Mouse (Mus musculus) CH12.LX (cell line): ENCODE data around the gene Slc17a4. TPM values are rescaled to one million over a fixed set of nuclear protein-coding genes. Genes with fewer than 3 reads are reported as not detected.

Source experiments
- DNase-seq: peaks from one replicate; pipeline ENCODE4 v3.0.0-alpha.2; 2013; ENCODE audit errors: extremely low read depth
- H3K27ac ChIP-seq: 2 replicates; pipeline ENCODE4 v1.5.1; 2012; ENCODE audit warnings: low read depth, mild to moderate bottlenecking, control low read depth, moderate library complexity; ENCODE audit not compliant: insufficient read depth
- H3K27me3 ChIP-seq: replicated peaks from 2 replicates; pipeline ENCODE3; 2012; ENCODE audit warnings: inconsistent platforms
- H3K36me3 ChIP-seq, 2 experiments: replicated peaks in 1 of 2; 2 replicates each; pipeline versions ENCODE3 to v1.6.1; 2012; ENCODE audit warnings: inconsistent platforms in 1 of 2, low read length in 1 of 2, mild to moderate bottlenecking in 1 of 2, mixed read lengths in 1 of 2, moderate library complexity in 1 of 2; ENCODE audit not compliant: control insufficient read depth in 1 of 2, insufficient read depth in 1 of 2
- H3K4me1 ChIP-seq, 2 experiments: 2 replicates each; pipeline ENCODE4 v1.6.1; 2012; ENCODE audit warnings: inconsistent platforms in 1 of 2, moderate library complexity in 1 of 2; ENCODE audit not compliant: insufficient read depth in 2 of 2, control insufficient read depth in 1 of 2
- H3K4me2 ChIP-seq: 2 replicates; pipeline ENCODE4 v1.6.1; 2012; ENCODE audit warnings: low read depth, mild to moderate bottlenecking, control low read depth; ENCODE audit not compliant: poor library complexity, insufficient read depth, severe bottlenecking
- H3K4me3 ChIP-seq, 3 experiments: fragments of 150-350 bp in 1 of 3; sonication (generic) in 1 of 3; replicated peaks in 1 of 3; 2 replicates each; pipeline versions ENCODE3 to v1.5.1; 2011 to 2012; ENCODE audit warnings: low read depth in 2 of 3, low read length in 2 of 3, mild to moderate bottlenecking in 2 of 3, moderate library complexity in 2 of 3, control low read depth in 1 of 3, improper control_type of control experiment in 1 of 3, inconsistent platforms in 1 of 3, mixed read lengths in 1 of 3; ENCODE audit not compliant: poor library complexity in 1 of 3
- H3K79me2 ChIP-seq: replicated peaks from 2 replicates; pipeline ENCODE4 v1.6.1; 2012; ENCODE audit warnings: mild to moderate bottlenecking, moderate library complexity; ENCODE audit not compliant: control insufficient read depth, poor library complexity, insufficient read depth, severe bottlenecking; ENCODE audit errors: extremely low read depth
- H3K9ac ChIP-seq: 2 replicates; pipeline ENCODE4 v1.6.1; 2012; ENCODE audit warnings: low read depth, mild to moderate bottlenecking, control low read depth, moderate library complexity; ENCODE audit not compliant: insufficient read depth
- H3K9me3 ChIP-seq: replicated peaks from 2 replicates; pipeline ENCODE3; 2012; ENCODE audit warnings: low read length, inconsistent platforms, mixed read lengths
- BHLHE40 ChIP-seq: IDR thresholded peaks from 2 replicates; pipeline ENCODE4 v1.6.1; 2011; ENCODE audit warnings: mild to moderate bottlenecking, low read depth, low read length, improper control_type of control experiment
- EP300 ChIP-seq: IDR thresholded peaks from 2 replicates; pipeline ENCODE4 v1.6.1; 2011; ENCODE audit warnings: low read length, improper control_type of control experiment
- ETS1 ChIP-seq: conservative IDR thresholded peaks from 2 replicates; pipeline ENCODE4 v1.6.1; 2012; ENCODE audit warnings: low read depth, mild to moderate bottlenecking, inconsistent platforms, low read length, improper control_type of control experiment, moderate library complexity
- GABPA ChIP-seq: IDR thresholded peaks from 2 replicates; pipeline ENCODE4 v1.6.1; 2012; ENCODE audit warnings: low read depth, low read length, improper control_type of control experiment, inconsistent platforms; ENCODE audit not compliant: insufficient replicate concordance
- HCFC1 ChIP-seq: IDR thresholded peaks from 2 replicates; pipeline ENCODE4 v1.6.1; 2012; ENCODE audit warnings: low read depth, mild to moderate bottlenecking, inconsistent platforms, low read length, improper control_type of control experiment
- IRF4 ChIP-seq: IDR thresholded peaks from 2 replicates; pipeline ENCODE4 v1.6.1; 2014; ENCODE audit warnings: low read depth, mild to moderate bottlenecking, inconsistent platforms, low read length, improper control_type of control experiment
- JUN ChIP-seq: IDR thresholded peaks from 2 replicates; pipeline ENCODE4 v1.6.1; 2011; ENCODE audit warnings: low read depth, mild to moderate bottlenecking, low read length, improper control_type of control experiment, moderate library complexity; ENCODE audit not compliant: insufficient read depth
- KAT2A ChIP-seq: IDR thresholded peaks from 2 replicates; pipeline ENCODE4 v1.6.1; 2012; ENCODE audit warnings: low read length, improper control_type of control experiment, inconsistent platforms; ENCODE audit not compliant: insufficient replicate concordance
- MAZ ChIP-seq: IDR thresholded peaks from 2 replicates; pipeline ENCODE4 v1.6.1; 2012; ENCODE audit warnings: low read depth, mild to moderate bottlenecking, inconsistent platforms, low read length, improper control_type of control experiment, moderate library complexity
- MEF2A ChIP-seq: IDR thresholded peaks from 2 replicates; pipeline ENCODE4 v1.6.1; 2014; ENCODE audit warnings: low read depth, mild to moderate bottlenecking, inconsistent platforms, low read length, improper control_type of control experiment, borderline replicate concordance
- NELFE ChIP-seq: IDR thresholded peaks from 2 replicates; pipeline ENCODE4 v1.6.1; 2011; ENCODE audit warnings: low read depth, low read length, improper control_type of control experiment
- POLR2AphosphoS2 ChIP-seq: IDR thresholded peaks from 2 replicates; pipeline ENCODE4 v1.6.1; 2011; ENCODE audit warnings: low read depth, low read length, improper control_type of control experiment
- RCOR1 ChIP-seq: conservative IDR thresholded peaks from 2 replicates; pipeline ENCODE4 v1.6.1; 2012; ENCODE audit warnings: low read depth, mild to moderate bottlenecking, inconsistent platforms, low read length, improper control_type of control experiment
- TCF12 ChIP-seq: IDR thresholded peaks from 2 replicates; pipeline ENCODE4 v1.6.1; 2014; ENCODE audit warnings: low read depth, mild to moderate bottlenecking, inconsistent platforms, low read length, improper control_type of control experiment
- UBTF ChIP-seq: IDR thresholded peaks from 2 replicates; pipeline ENCODE4 v1.6.1; 2012; ENCODE audit warnings: low read depth, mild to moderate bottlenecking, inconsistent platforms, low read length, improper control_type of control experiment, moderate library complexity
- USF1 ChIP-seq: IDR thresholded peaks from 2 replicates; pipeline ENCODE4 v1.6.1; 2014; ENCODE audit warnings: low read depth, mild to moderate bottlenecking, inconsistent platforms, low read length, improper control_type of control experiment
- USF2 ChIP-seq: conservative IDR thresholded peaks from 2 replicates; pipeline ENCODE4 v1.6.1; 2011; ENCODE audit warnings: low read depth, low read length, improper control_type of control experiment
- ZKSCAN1 ChIP-seq: IDR thresholded peaks from 2 replicates; pipeline ENCODE4 v1.6.1; 2012; ENCODE audit warnings: low read depth, inconsistent platforms, low read length, improper control_type of control experiment, borderline replicate concordance
- dilution Hi-C: fragments of 300-500 bp; cut with MboI; formaldehyde crosslinking; loops from 2 replicates; pipeline ENCODE4 v1.14.3; 2020; ENCODE audit warnings: low sequenced_read_pairs; ENCODE audit not compliant: extremely low pct_unique_long_range_greater_than_20kb, extremely low pct_ligation_motif_present
- in situ Hi-C: fragments of 300-500 bp; cut with MboI; formaldehyde crosslinking; loops from 3 replicates; pipeline ENCODE4 v1.14.3; 2019; ENCODE audit warnings: low sequenced_read_pairs, low pct_ligation_motif_present, low pct_unique_long_range_greater_than_20kb, mixed read lengths
- polyA plus RNA-seq: library from polyadenylated mRNA; unstranded; fragments of >175 nt; gene quantifications from 2 replicates; pipeline ENCODE4 v1.2.1, GENCODE M21; 2012; ENCODE audit warnings: low read depth; ENCODE audit not compliant: insufficient read length
- total RNA-seq, 2 experiments: library from RNA; depleted of rRNA; stranded (reverse); fragments of 300-350 nt in 1 of 2; fragments of >200 nt in 1 of 2; gene quantifications; 2 replicates each; pipeline ENCODE4 v1.2.3; 2012 to 2014

Gene Slc17a4
- total and polyA plus RNA-seq, 3 experiments: 0.08 to 0.37 (median 0.35) TPM

GRCm38 (mm10) chr13:23930461-23930860 is 15.7 kb upstream of the Slc17a4 start:
- Histone ChIP-seq H3K9ac (peak overlapping the region; percentile 1; the same call in 1 of the 2 replicates), H3K36me3 (no peaks in the 10 kb centered on the region), H3K27ac (no peak overlapping the region), H3K4me2 (peak overlapping the region; percentile 90), H3K9me3 (no peaks in the 10 kb centered on the region), H3K4me1 (peaks cover 0 to 8% of the 10 kb centered on the region in 2 experiments; a peak in 3 of 4 replicates), H3K4me3 (peak overlapping the region in 1 of 3 experiments; percentile 27), H3K27me3 (no peaks in the 10 kb centered on the region), H3K79me2 (no peaks in the 10 kb centered on the region)
- no peak for DNase-seq
- dilution Hi-C loops: no loop called here
- in situ Hi-C loops: no loop called here
- TF ChIP-seq MEF2A (no peak), TCF12 (no peak), MAZ (no peak), UBTF (no peak), USF1 (0 out of 2 replicates have a peak, but pooled peaks have one; percentile 15)

- in situ Hi-C loops (no loop called here), dilution Hi-C loops (no loop called here)
- no peak overlapping the region for H3K9ac ChIP-seq
- no peak overlapping the region for H3K4me3 ChIP-seq
- H3K79me2 ChIP-seq: no peaks in the 10 kb centered on the region
- H3K27me3 ChIP-seq: no peaks in the 10 kb centered on the region
- no peak overlapping the region for H3K27ac ChIP-seq
- peak overlapping the region; percentile 8; the same call in 1 of the 2 replicates for H3K4me2 ChIP-seq
- no peaks in the 10 kb centered on the region for H3K36me3 ChIP-seq
- no peak for DNase-seq
- H3K9me3 ChIP-seq: no peaks in the 10 kb centered on the region
- TF ChIP-seq JUN: no peak
- no peak for TF ChIP-seq USF1
- TF ChIP-seq ZKSCAN1: no peak
- no peak for TF ChIP-seq UBTF
- no peak for TF ChIP-seq TCF12
- TF ChIP-seq BHLHE40: no peak
- no peak for TF ChIP-seq POLR2AphosphoS2
- no peak for TF ChIP-seq MEF2A
- no peak for TF ChIP-seq EP300
- no peak for TF ChIP-seq HCFC1
- TF ChIP-seq IRF4: no peak
- TF ChIP-seq MAZ: no peak
- TF ChIP-seq ETS1: no peak
- no peak for TF ChIP-seq RCOR1
- TF ChIP-seq USF2: no peak
- TF ChIP-seq KAT2A: no peak
- no peak for TF ChIP-seq NELFE
- TF ChIP-seq GABPA: no peak
- H3K4me1 ChIP-seq: peaks cover 0 to 7% of the 10 kb centered on the region in 2 experiments; a peak in 3 of 4 replicates
These were observed 13.8 kb upstream of the Slc17a4 start for GRCm38 (mm10) chr13:23928637-23929036.
